Mouse (Mus musculus) limb, embryonic 12.5 days (tissue): Measurements from ENCODE around the gene Clec1b. TPM values are rescaled to one million over a fixed set of nuclear protein-coding genes. Genes with fewer than 3 reads are reported as not detected.

Experiments
- ATAC-seq: fragments of 200-750 bp; cut with Nextera tagmentation; 2 replicates; pipeline ENCODE4 v1.8.0; 2017; ENCODE audit warnings: low read depth, moderate TSS enrichment; ENCODE audit not compliant: insufficient number of reproducible peaks, insufficient read depth, low FRiP score, low TSS enrichment
- H3K27ac ChIP-seq: fragments of 300-500 bp; sonication (generic); 2 replicates; pipeline ENCODE4 v1.5.1; 2016; ENCODE audit warnings: mild to moderate bottlenecking, moderate library complexity
- H3K27me3 ChIP-seq: fragments of 300-500 bp; sonication (generic); 2 replicates; pipeline ENCODE4 v1.6.1; 2016; ENCODE audit warnings: mild to moderate bottlenecking, moderate library complexity
- H3K36me3 ChIP-seq: fragments of 300-500 bp; sonication (generic); 2 replicates; pipeline ENCODE4 v1.6.1; 2016; ENCODE audit warnings: mild to moderate bottlenecking, moderate library complexity
- H3K4me1 ChIP-seq: fragments of 300-500 bp; sonication (generic); replicated peaks from 2 replicates; pipeline ENCODE4 v1.6.1; 2016
- H3K4me2 ChIP-seq: fragments of 300-500 bp; sonication (generic); 2 replicates; pipeline ENCODE4 v1.6.1; 2016; ENCODE audit warnings: mild to moderate bottlenecking, moderate library complexity
- H3K4me3 ChIP-seq: fragments of 300-500 bp; sonication (generic); replicated peaks from 2 replicates; pipeline ENCODE4 v1.5.1; 2016; ENCODE audit warnings: mild to moderate bottlenecking
- H3K9ac ChIP-seq: fragments of 300-500 bp; sonication (generic); replicated peaks from 2 replicates; pipeline ENCODE4 v1.6.1; 2016; ENCODE audit warnings: mild to moderate bottlenecking, moderate library complexity
- H3K9me3 ChIP-seq: fragments of 300-500 bp; sonication (generic); 2 replicates; pipeline ENCODE4 v1.6.1; 2016; ENCODE audit warnings: mild to moderate bottlenecking, moderate library complexity
- WGBS: fragments of 180-500 bp; shearing (Covaris S2); methylation state at CpG from one replicate; pipeline ENCODE4 v1.1.7; 2016; 5-methylcytosine and 5-hydroxymethylcytosine counted together
- polyA plus RNA-seq: library from polyadenylated mRNA; unstranded; fragments of >200 nt; fragmentation: Nextera tagmentation; extraction: Ambion mirVana; gene quantifications from 2 replicates; pipeline ENCODE4 v1.2.1, GENCODE M21; 2016

Gene Clec1b
- polyA plus RNA-seq, 1 experiment from 2014 or later = 3.7 TPM

DNA sequence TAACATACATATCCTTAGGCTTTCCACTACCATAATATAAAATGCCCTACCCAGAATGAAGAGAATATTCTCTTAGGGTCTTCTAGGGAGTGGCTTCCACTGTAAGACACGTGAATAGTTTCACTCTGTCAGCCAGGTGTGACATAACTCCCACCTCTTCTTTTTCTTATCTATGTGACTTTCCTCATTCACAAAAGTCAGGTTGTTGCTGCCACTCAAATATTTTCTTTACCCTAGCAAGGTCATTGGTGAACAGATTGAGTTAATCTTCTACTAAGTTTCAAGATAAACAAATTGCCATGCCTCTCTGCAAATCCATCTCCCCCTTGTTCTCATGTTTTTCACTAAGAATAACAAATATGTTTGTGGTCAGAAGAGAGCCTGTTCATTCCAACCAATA is 15.4 kb upstream of the Clec1b start:
- 79% methylated on average over 1 of the region's 1 CpGs for WGBS
- H3K9ac ChIP-seq = no peak overlapping the region
- ATAC-seq = no peak

GRCm38 (mm10) chr6:129383466-129383865 is 13.6 kb upstream of the Clec1b start:
- whole genome bisulfite sequencing = 67% methylated on average over 3 of the region's 3 CpGs
- no peak; the same call in 1 of the 2 replicates for ATAC-seq
- no peak overlapping the region for H3K9ac ChIP-seq
- no peaks in the 10 kb centered on the region for H3K4me1 ChIP-seq
- H3K27ac ChIP-seq = no peak overlapping the region
- H3K27me3 ChIP-seq = no peaks in the 10 kb centered on the region
- H3K4me2 ChIP-seq = no peak overlapping the region
- H3K9me3 ChIP-seq = no peaks in the 10 kb centered on the region
- H3K36me3 ChIP-seq = no peaks in the 10 kb centered on the region
- H3K4me3 ChIP-seq = no peak overlapping the region

More for the DNA sequence above, 15.4 kb upstream of the Clec1b start:
- Histone ChIP-seq H3K4me1 (no peaks in the 10 kb centered on the region), H3K27me3 (no peaks in the 10 kb centered on the region), H3K27ac (no peak overlapping the region), H3K4me3 (no peak overlapping the region), H3K9me3 (no peaks in the 10 kb centered on the region), H3K4me2 (no peak overlapping the region), H3K36me3 (no peaks in the 10 kb centered on the region)

DNA sequence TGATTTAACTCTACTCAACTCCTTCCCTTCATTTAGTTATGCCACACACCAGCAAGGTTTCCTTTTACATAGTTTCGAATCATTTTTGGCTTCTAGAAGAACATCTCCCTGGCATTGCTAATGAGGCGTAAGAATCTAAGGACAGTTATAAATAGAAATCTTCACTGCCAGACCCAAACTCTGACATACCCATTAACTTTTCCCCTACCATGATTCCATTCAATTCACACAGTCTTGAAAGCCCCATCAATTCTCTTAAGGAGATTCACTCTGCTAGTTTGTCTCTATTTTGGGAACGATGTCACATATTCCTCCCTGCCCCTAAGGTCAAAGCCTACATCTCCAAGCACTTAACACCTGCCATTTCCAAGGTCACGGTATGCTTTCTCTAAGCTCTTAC is 12.1 kb upstream of the Clec1b start:
- 86% methylated on average over 4 of the region's 4 CpGs for WGBS
- no peak overlapping the region for H3K4me2 ChIP-seq

DNA sequence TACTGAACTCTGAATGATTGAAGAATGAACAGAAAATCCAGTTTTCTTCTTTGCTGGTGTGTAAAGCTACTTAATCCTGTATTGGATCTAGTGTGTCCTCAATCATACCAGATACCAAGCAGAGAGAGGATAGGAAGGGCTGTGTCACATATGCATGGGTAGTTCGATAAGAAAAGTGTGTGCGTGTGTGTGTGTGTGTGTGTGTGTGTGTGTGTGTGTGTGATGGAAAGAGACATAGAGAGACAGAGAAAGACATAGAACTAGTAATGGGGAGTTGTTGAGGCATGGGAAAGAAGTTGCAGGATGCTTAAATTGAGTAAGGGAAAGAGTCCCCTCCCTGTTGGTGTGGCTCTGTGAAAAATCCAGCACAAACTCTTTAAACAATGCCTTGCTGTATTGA is 11.3 kb upstream of the Clec1b start, which contains the start of gene Clec12b:
TSS of gene Clec12b (minus strand) at position 101 of the 400 bp plus-strand sequence.
- no peaks in the 10 kb centered on the region for H3K9me3 ChIP-seq
- WGBS = 85% methylated on average over 2 of the region's 2 CpGs

More for the DNA sequence above, 12.1 kb upstream of the Clec1b start:
- no peaks in the 10 kb centered on the region for H3K36me3 ChIP-seq
- no peaks in the 10 kb centered on the region for H3K27me3 ChIP-seq
- H3K9ac ChIP-seq = no peak overlapping the region
- no peak overlapping the region for H3K4me3 ChIP-seq
- no peak for ATAC-seq
- no peaks in the 10 kb centered on the region for H3K4me1 ChIP-seq
- H3K27ac ChIP-seq = no peak overlapping the region
- H3K9me3 ChIP-seq = no peaks in the 10 kb centered on the region

GRCm38 (mm10) chr6:129393087-129393720 is 3.9 kb upstream of the Clec1b start:
- H3K9me3 ChIP-seq = no peaks in the 10 kb centered on the region
- no peak overlapping the region for H3K4me2 ChIP-seq
- H3K4me3 ChIP-seq = no peak overlapping the region
- H3K27ac ChIP-seq = no peak overlapping the region
- WGBS = 36% methylated on average over 2 of the region's 2 CpGs
- no peak for ATAC-seq
- no peaks in the 10 kb centered on the region for H3K36me3 ChIP-seq
- no peaks in the 10 kb centered on the region for H3K4me1 ChIP-seq
- H3K9ac ChIP-seq = no peak overlapping the region
- no peaks in the 10 kb centered on the region for H3K27me3 ChIP-seq

More for the DNA sequence above, 11.3 kb upstream of the Clec1b start, which contains the start of gene Clec12b:
- Histone ChIP-seq H3K27me3 (no peaks in the 10 kb centered on the region), H3K4me2 (no peak within 1 kb of the TSS), H3K36me3 (no peaks in the 10 kb centered on the region), H3K4me3 (no peak within 1 kb of the TSS), H3K9ac (no peak within 1 kb of the TSS), H3K27ac (no peak within 1 kb of the TSS), H3K4me1 (no peaks in the 10 kb centered on the region)
- no peak for ATAC-seq

DNA sequence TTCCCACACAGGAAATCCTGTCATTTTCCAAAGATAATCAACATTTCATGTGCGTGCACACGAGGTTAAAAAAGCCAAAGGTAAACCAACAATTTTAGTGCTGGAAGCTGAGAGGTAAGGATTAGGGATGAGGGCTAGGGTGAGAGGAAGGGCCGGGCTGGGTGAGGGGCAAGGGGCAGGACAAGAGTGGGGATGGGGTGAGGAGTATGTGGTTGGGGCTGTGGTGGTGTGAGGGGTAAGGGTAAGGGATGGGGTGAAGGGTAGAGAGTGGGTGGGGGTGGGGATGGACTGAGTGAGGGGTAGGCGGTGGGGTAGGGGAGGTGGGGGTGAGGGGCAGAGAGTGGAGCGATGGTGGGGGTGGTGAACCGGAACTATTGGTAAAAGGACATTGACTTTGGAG is 3.4 kb upstream of the Clec1b start:
- H3K9ac ChIP-seq = no peak overlapping the region
- no peaks in the 10 kb centered on the region for H3K9me3 ChIP-seq
- H3K27me3 ChIP-seq = no peaks in the 10 kb centered on the region
- WGBS = 72% methylated on average over 6 of the region's 6 CpGs
- no peak overlapping the region for H3K4me3 ChIP-seq
- no peaks in the 10 kb centered on the region for H3K4me1 ChIP-seq
- H3K27ac ChIP-seq = no peak overlapping the region
- ATAC-seq = peak; percentile 63; the same call in 1 of the 2 replicates
- H3K4me2 ChIP-seq = no peak overlapping the region
- no peaks in the 10 kb centered on the region for H3K36me3 ChIP-seq

DNA sequence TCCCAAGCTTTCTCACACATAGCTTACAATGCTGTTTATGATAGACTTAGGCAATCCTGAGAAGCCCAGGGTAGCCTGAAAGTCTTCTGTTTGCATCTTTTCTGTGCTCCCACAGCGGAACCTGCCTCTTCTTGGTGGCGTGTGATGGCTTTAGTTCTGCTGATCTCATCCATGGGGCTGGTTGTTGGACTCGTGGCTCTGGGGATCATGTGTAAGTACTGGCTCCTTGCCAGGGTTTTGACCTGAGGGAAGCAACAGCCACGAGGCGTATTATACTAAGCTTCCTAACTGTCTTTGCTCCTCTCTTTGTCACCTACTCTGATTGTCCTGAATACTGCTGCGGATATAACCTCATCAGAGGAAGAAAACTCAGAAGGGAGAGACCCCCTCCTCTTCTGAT is 2.8 kb downstream of the Clec1b start:
- no peak for ATAC-seq
- H3K36me3 ChIP-seq = no peaks in the 10 kb centered on the region
- WGBS = 73% methylated on average over 6 of the region's 6 CpGs

GRCm38 (mm10) chr6:129402404-129402803 is 5.3 kb downstream of the Clec1b start:
- WGBS = 85% methylated on average over 2 of the region's 2 CpGs
- no peak for ATAC-seq

More for the DNA sequence above, 2.8 kb downstream of the Clec1b start:
- H3K27ac ChIP-seq = no peak overlapping the region
- H3K27me3 ChIP-seq = no peaks in the 10 kb centered on the region
- H3K4me2 ChIP-seq = no peak overlapping the region
- H3K4me1 ChIP-seq = no peaks in the 10 kb centered on the region
- no peaks in the 10 kb centered on the region for H3K9me3 ChIP-seq
- H3K9ac ChIP-seq = no peak overlapping the region
- no peak overlapping the region for H3K4me3 ChIP-seq

DNA sequence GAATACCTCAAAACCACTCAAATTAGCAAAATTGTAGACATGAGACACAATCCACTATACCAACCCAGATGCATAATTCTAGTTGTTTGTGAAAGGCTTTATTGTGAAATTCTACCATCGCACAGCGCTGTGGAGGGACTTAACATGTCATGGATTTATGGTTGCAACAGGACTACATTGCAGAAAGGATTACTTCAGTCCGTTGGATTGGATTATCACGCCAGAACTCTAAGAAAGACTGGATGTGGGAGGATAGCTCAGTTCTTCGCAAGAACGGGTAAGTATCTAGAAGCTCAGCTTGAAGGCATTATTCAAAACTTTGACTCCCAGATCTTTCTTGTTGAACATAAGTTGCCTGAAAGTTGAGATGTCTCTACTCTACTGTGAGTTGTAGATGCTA is 6.3 kb downstream of the Clec1b start:
- Histone ChIP-seq H3K4me2 (no peak overlapping the region), H3K27me3 (no peaks in the 10 kb centered on the region), H3K4me3 (no peak overlapping the region), H3K4me1 (no peaks in the 10 kb centered on the region), H3K27ac (no peak overlapping the region), H3K9ac (no peak overlapping the region), H3K36me3 (no peaks in the 10 kb centered on the region), H3K9me3 (no peaks in the 10 kb centered on the region)
- no peak for ATAC-seq
- WGBS = 84% methylated on average over 6 of the region's 6 CpGs

More at GRCm38 (mm10) chr6:129402404-129402803, 5.3 kb downstream of the Clec1b start:
- H3K4me2 ChIP-seq = no peak overlapping the region
- no peaks in the 10 kb centered on the region for H3K4me1 ChIP-seq
- H3K9me3 ChIP-seq = no peaks in the 10 kb centered on the region
- no peak overlapping the region for H3K27ac ChIP-seq
- no peaks in the 10 kb centered on the region for H3K27me3 ChIP-seq
- no peak overlapping the region for H3K4me3 ChIP-seq
- H3K9ac ChIP-seq = no peak overlapping the region
- no peaks in the 10 kb centered on the region for H3K36me3 ChIP-seq

DNA sequence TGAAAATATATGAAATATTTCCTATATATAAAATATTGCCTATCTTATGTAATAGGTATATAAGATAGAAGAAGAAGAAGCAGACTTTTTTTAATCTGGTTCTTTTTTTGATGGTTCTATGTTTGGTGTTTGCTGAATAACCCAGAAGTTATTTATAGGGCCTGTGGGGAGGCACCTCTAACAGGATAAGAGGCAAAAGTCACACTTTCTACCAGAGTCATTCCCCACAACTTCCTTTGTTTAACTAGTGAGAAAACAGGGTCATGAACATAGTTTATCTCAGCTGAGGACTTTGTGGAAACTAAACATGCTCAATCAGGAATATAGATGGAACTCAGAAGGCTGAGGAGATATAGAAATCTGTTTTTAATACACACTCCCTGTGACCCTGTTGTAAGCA is 8.9 kb downstream of the Clec1b start:
- Histone ChIP-seq H3K27ac (no peak overlapping the region), H3K27me3 (no peaks in the 10 kb centered on the region), H3K9me3 (no peaks in the 10 kb centered on the region), H3K36me3 (no peaks in the 10 kb centered on the region), H3K4me3 (no peak overlapping the region), H3K4me1 (no peaks in the 10 kb centered on the region), H3K9ac (no peak overlapping the region), H3K4me2 (no peak overlapping the region)
- ATAC-seq = no peak

GRCm38 (mm10) chr6:129407324-129407723 is 10.2 kb downstream of the Clec1b start:
- 50% methylated on average over 2 of the region's 2 CpGs for WGBS

DNA sequence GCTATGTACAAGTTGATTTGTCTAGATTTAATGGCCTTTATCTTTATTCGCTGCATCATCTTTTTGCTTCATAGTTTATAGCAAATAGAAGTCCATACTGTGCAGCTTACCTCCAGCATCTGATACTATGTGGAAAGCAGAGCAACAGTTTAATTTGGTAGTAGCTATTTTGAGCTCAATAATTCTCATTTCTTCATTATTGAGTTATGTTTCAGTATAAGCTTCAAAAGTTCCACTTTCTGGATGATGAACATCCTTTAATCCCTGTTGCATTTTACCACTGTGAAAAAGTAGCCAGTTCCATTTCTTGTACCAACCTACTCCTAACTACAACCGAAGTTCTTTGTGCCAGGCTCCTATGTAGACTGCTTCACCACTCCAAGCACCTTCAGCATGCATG is 11.5 kb downstream of the Clec1b start, which contains the start of gene Clec9a:
TSS of gene Clec9a (plus strand) at position 301 of the 400 bp plus-strand sequence.
- WGBS = 90% methylated on average over 2 of the region's 2 CpGs
- no peak for ATAC-seq

More at GRCm38 (mm10) chr6:129407324-129407723, 10.2 kb downstream of the Clec1b start:
- H3K4me3 ChIP-seq = no peak overlapping the region
- no peaks in the 10 kb centered on the region for H3K36me3 ChIP-seq
- no peak for ATAC-seq
- H3K27me3 ChIP-seq = no peaks in the 10 kb centered on the region
- H3K4me2 ChIP-seq = no peak overlapping the region
- no peak overlapping the region for H3K9ac ChIP-seq
- H3K27ac ChIP-seq = no peak overlapping the region
- no peaks in the 10 kb centered on the region for H3K4me1 ChIP-seq
- no peaks in the 10 kb centered on the region for H3K9me3 ChIP-seq

More for the DNA sequence above, 11.5 kb downstream of the Clec1b start, which contains the start of gene Clec9a:
- Histone ChIP-seq H3K4me1 (no peaks in the 10 kb centered on the region), H3K27ac (no peak within 1 kb of the TSS), H3K9me3 (no peaks in the 10 kb centered on the region), H3K4me3 (no peak within 1 kb of the TSS), H3K36me3 (no peaks in the 10 kb centered on the region), H3K27me3 (no peaks in the 10 kb centered on the region), H3K9ac (no peak within 1 kb of the TSS), H3K4me2 (no peak within 1 kb of the TSS)
